Mouse (Mus musculus) limb, embryonic 15.5 days (tissue): ENCODE results near the gene Rhox4a2. TPM values are rescaled to one million over a fixed set of nuclear protein-coding genes. Genes with fewer than 3 reads are reported as not detected.
"Not testable (repeated sequence)": the region's sequence is repeated elsewhere in the genome, so short reads cannot be mapped to it uniquely, and the experiment has no call there.

Experiments
- ATAC-seq: fragments of 200-750 bp; cut with Nextera tagmentation; 2 replicates; pipeline ENCODE4 v1.8.0; 2017; ENCODE audit warnings: low read depth, moderate TSS enrichment; ENCODE audit not compliant: insufficient number of reproducible peaks, low FRiP score, low TSS enrichment
- H3K27ac ChIP-seq: fragments of 300-500 bp; sonication (generic); 2 replicates; pipeline ENCODE4 v1.5.1; 2015; ENCODE audit warnings: moderate library complexity, mild to moderate bottlenecking, inconsistent platforms
- H3K27me3 ChIP-seq: fragments of 300-500 bp; sonication (generic); 2 replicates; pipeline ENCODE4 v1.6.1; 2015; ENCODE audit warnings: inconsistent platforms
- H3K36me3 ChIP-seq: fragments of 300-500 bp; sonication (generic); 2 replicates; pipeline ENCODE4 v1.6.1; 2015; ENCODE audit warnings: inconsistent platforms
- H3K4me1 ChIP-seq: fragments of 300-500 bp; sonication (generic); 2 replicates; pipeline ENCODE4 v1.6.1; 2015; ENCODE audit warnings: inconsistent platforms
- H3K4me2 ChIP-seq: fragments of 300-500 bp; sonication (generic); 2 replicates; pipeline ENCODE4 v1.6.1; 2015; ENCODE audit warnings: mild to moderate bottlenecking, inconsistent platforms
- H3K4me3 ChIP-seq: fragments of 300-500 bp; sonication (generic); 2 replicates; pipeline ENCODE4 v1.5.1; 2015; ENCODE audit warnings: mild to moderate bottlenecking, inconsistent platforms
- H3K9ac ChIP-seq: fragments of 300-500 bp; sonication (generic); 2 replicates; pipeline ENCODE4 v1.6.1; 2015; ENCODE audit warnings: inconsistent platforms
- H3K9me3 ChIP-seq: fragments of 300-500 bp; sonication (generic); 2 replicates; pipeline ENCODE4 v1.6.1; 2016; ENCODE audit warnings: inconsistent platforms
- WGBS: fragments of 180-500 bp; shearing (Covaris S2); methylation state at CpG from one replicate; pipeline ENCODE4 v1.1.7; 2015; 5-methylcytosine and 5-hydroxymethylcytosine counted together
- polyA plus RNA-seq: library from polyadenylated mRNA; unstranded; fragments of >200 nt; fragmentation: Nextera tagmentation; extraction: Ambion mirVana; gene quantifications from 2 replicates; pipeline ENCODE4 v1.2.1, GENCODE M21; 2015

Gene Rhox4a2
- 0.36 and 0.70 TPM in 2 replicates for polyA plus RNA-seq

- H3K4me3 ChIP-seq, H3K9me3 ChIP-seq, H3K4me2 ChIP-seq, H3K36me3 ChIP-seq, ATAC-seq, H3K9ac ChIP-seq, H3K4me1 ChIP-seq, H3K27ac ChIP-seq, H3K27me3 ChIP-seq: not testable (repeated sequence)
- 89% methylated on average over 9 of the region's 16 CpGs for WGBS
Observed at GRCm38 (mm10) chrX:37390548-37390947, at the start of gene Rhox4a2. Rhox4a2 (plus strand) TSS chrX:37390848.

- H3K4me2 ChIP-seq, H3K36me3 ChIP-seq, H3K4me1 ChIP-seq, H3K9ac ChIP-seq, ATAC-seq, H3K27ac ChIP-seq, H3K4me3 ChIP-seq, H3K9me3 ChIP-seq, H3K27me3 ChIP-seq: not testable (repeated sequence)
- WGBS = no CpG with 5 or more reads among the region's 1 CpGs
Observed at GRCm38 (mm10) chrX:37379728-37380127, 10.9 kb upstream of the Rhox4a2 start, which contains the start of gene Rhox3a2. Rhox3a2 (plus strand) TSS chrX:37380028.

- not testable (repeated sequence) for H3K9me3 ChIP-seq, ATAC-seq, H3K4me2 ChIP-seq, H3K4me1 ChIP-seq, H3K36me3 ChIP-seq, H3K4me3 ChIP-seq, H3K27ac ChIP-seq, H3K9ac ChIP-seq, H3K27me3 ChIP-seq
- WGBS = no CpG with 5 or more reads among the region's 9 CpGs
Observed at GRCm38 (mm10) chrX:37411767-37412166, 21.1 kb downstream of the Rhox4a2 start, which contains the start of gene Rhox2b. Rhox2b (plus strand) TSS chrX:37412067.

- H3K9me3 ChIP-seq, H3K27me3 ChIP-seq, H3K4me2 ChIP-seq, H3K36me3 ChIP-seq, ATAC-seq, H3K9ac ChIP-seq, H3K4me3 ChIP-seq, H3K27ac ChIP-seq, H3K4me1 ChIP-seq: not testable (repeated sequence)
- 86% methylated on average over 15 of the region's 15 CpGs for WGBS
Observed at GRCm38 (mm10) chrX:37432194-37432593, 41.5 kb downstream of the Rhox4a2 start, which contains the start of gene Rhox4b. Rhox4b (plus strand) TSS chrX:37432494.

Other genes starting within 250 kb of the Rhox4a2 start
- not detected in 2 replicates for gene Akap14, start 222.0 kb upstream of the Rhox4a2 start, polyA plus RNA-seq
- gene Ndufa1, start 199.7 kb upstream of the Rhox4a2 start, polyA plus RNA-seq = 385 and 433 TPM in 2 replicates
- 12.5 and 12.6 TPM in 2 replicates for gene Rnf113a1, start 199.6 kb upstream of the Rhox4a2 start, polyA plus RNA-seq
- gene Gm9, start 179.8 kb upstream of the Rhox4a2 start, polyA plus RNA-seq = not detected in 2 replicates
- gene Rhox1, start 168.6 kb upstream of the Rhox4a2 start, polyA plus RNA-seq = not detected in 2 replicates
- not detected in 2 replicates for gene Rhox2a, start 145.9 kb upstream of the Rhox4a2 start, polyA plus RNA-seq
- not detected in 2 replicates for gene Rhox3a, start 140.9 kb upstream of the Rhox4a2 start, polyA plus RNA-seq
- not detected in 2 replicates for gene Rhox4a, start 125.5 kb upstream of the Rhox4a2 start, polyA plus RNA-seq
- gene Rhox3a2, start 10.8 kb upstream of the Rhox4a2 start, polyA plus RNA-seq = not detected in 2 replicates
- not detected in 2 replicates for gene Rhox2b, start 21.2 kb downstream of the Rhox4a2 start, polyA plus RNA-seq
- 0.26 and 0.65 TPM in 2 replicates for gene Rhox4b, start 41.6 kb downstream of the Rhox4a2 start, polyA plus RNA-seq
- gene Rhox2c, start 62.8 kb downstream of the Rhox4a2 start, polyA plus RNA-seq = not detected in 2 replicates
- gene Rhox3c, start 67.7 kb downstream of the Rhox4a2 start, polyA plus RNA-seq = not detected in 2 replicates
- gene Rhox4c, start 89.5 kb downstream of the Rhox4a2 start, polyA plus RNA-seq = not detected in 2 replicates
- not detected in 2 replicates for gene Rhox2d, start 102.6 kb downstream of the Rhox4a2 start, polyA plus RNA-seq
- not detected in 2 replicates for gene Rhox4d, start 123.5 kb downstream of the Rhox4a2 start, polyA plus RNA-seq
- not detected in 2 replicates for gene Rhox2e, start 139.6 kb downstream of the Rhox4a2 start, polyA plus RNA-seq
- gene Rhox3e, start 151.2 kb downstream of the Rhox4a2 start, polyA plus RNA-seq = not detected in 2 replicates
- gene Rhox4e, start 166.6 kb downstream of the Rhox4a2 start, polyA plus RNA-seq = not detected in 2 replicates
- not detected in 2 replicates for gene Rhox2f, start 180.6 kb downstream of the Rhox4a2 start, polyA plus RNA-seq
- gene Rhox3f, start 190.1 kb downstream of the Rhox4a2 start, polyA plus RNA-seq = not detected in 2 replicates
- not detected in 2 replicates for gene Rhox4f, start 216.9 kb downstream of the Rhox4a2 start, polyA plus RNA-seq
- gene Rhox3g, start 237.8 kb downstream of the Rhox4a2 start, polyA plus RNA-seq = not detected in 2 replicates